Mouse (Mus musculus) forelimb bud, embryonic 11.5 days (tissue): ENCODE measurements at regions not wholly inside any gene's neighbourhood (a gene's known extent, or its start where the extent isn't known, plus 50 kb on each side); places are given as distances from the start of the nearest gene placed in this dataset.

Experiments
- DNase-seq: peaks from one replicate; pipeline ENCODE4 v3.0.0-alpha.2; 2012; ENCODE audit warnings: low read depth, low spot score

DNA sequence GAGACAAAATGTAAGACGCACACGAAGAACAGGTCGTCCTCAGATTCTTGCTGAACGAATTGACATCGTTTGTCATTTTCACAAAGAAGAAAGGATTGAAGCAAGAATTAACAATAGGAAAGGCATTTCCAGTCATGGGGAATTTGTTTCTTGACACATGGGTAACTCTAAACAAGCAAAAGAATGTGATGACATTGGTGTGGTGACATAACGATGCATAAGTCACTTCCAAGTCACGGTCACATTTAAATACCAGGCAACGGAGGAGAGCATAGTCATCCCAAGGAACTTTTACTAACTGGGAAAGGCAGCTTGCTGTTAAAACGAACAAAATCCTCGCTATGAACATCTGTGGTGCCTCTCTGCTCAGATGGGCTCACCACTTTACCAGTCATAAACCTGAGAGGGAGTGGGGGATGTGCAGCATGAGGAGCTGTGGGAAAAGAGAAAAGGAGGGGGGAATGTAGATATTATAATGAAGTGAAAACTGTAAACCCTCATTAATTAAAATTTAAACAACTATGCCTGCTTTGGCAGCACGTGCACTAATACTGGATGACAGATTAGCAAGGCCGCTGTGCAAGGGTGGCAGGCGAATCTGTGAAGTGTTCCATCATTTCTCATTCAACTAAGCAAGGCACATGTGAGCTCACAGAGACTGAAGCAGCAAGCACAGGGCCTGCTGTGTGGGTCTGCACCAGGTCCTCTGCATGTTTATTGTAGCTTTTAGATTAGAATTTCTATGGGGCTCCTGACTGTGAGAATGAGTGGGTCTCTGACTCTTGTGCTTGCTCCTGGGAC is 167.2 kb upstream of the Dkk2 start:
- no peak for DNase-seq

- no peak for DNase-seq
Observed at GRCm38 (mm10) chr3:131919476-131919875, 165.6 kb upstream of the Dkk2 start.

DNA sequence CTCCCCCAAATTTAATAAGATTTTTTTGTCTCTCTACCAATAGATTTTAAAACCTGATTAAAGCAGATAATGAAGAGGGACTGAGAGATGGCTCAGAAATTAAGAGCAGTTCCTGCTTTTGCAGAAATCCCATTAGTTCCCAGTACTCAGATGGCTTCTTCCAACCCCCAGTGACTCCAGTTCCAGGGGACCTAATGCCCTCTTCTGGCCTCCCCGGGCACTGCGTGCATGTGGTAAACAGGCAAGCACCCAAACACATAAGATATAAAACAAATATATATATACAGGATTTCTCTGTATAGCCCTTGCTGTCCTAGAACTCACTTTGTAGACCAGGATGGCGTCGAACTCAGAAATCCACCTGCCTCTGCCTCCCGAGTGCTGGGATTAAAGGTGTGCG is 163.9 kb upstream of the Dkk2 start:
- peak; percentile 34 for DNase-seq

DNA sequence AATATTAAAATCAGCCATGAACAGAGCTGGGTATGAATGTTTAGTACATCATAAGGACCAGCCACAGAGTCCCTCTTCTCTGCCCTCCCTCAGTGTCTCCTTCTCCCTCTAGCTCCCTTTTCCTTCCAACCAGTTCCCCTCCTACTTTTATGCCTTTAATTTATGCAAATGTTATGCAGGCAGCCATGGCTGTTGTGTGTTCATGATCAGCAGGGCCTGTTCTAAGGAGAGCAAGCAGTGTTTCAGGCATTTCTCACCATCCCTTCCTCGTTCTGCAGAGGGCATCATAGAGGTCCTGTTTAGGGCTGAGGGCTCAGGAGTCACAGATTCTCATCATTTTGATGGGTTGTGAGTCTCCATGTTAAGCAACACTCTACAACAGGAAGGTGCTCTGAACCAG is 162.4 kb upstream of the Dkk2 start:
- no peak for DNase-seq

GRCm38 (mm10) chr3:131940896-131941295 is 144.2 kb upstream of the Dkk2 start:
- peak; percentile 76 for DNase-seq

DNA sequence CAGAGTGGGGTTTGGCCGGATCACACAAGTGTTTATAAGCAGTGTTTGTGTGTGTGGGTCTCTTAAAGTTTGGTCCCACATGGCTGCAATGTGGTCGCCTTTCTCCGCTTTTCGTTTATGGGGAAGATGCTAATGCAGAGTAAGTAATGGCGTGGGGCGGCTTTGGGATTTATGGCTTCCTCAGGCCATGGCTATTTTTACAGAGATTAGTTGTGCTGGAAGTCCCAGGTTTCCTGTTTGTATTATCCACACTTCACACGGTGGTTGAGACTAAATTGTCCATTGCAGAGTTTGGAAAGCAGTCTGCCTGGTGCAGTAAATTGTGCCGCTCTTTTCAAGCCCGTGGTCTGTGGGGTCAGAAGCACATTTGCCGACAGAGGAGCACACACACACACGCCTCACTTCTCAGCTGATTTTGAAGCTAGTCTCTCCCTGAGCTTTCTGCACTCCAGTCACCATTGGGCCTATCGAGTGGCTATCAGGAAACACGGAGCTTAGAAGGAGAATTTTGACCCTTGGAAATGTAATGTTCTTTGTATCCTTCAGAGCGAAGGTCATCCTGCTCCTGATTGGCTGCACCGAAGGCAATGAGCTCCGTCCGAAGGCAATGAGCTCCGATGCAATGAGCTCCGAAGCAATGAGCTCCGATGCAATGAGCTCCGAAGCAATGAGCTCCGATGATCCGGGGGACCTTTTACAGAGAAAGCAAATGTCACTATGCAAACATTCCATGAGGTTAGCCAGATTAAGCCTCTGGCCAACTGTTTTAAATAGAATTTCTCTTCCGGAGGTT is 142.9 kb upstream of the Dkk2 start:
- DNase-seq = no peak

- DNase-seq = no peak
Observed at GRCm38 (mm10) chr3:131943436-131943835, 141.7 kb upstream of the Dkk2 start.

DNA sequence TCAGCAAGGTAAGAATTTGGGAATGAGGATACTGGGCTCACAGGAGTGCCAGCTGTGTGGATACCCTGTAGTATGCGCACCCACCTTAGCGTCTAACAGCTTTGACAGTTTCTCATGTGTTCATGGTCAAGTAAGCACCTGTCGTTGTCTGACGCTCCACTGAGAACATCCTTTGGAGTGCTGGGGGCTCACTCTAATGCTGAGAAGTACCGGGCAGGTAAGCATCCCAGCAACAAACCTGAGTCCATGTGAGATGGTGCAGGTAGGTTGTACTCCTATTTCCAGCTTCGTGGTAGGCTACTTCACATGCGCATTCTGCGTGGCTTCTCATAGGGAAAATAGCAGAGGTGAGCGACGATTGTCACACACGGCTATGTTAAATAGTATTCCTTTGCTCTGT is 129.3 kb upstream of the Dkk2 start:
- no peak for DNase-seq

GRCm38 (mm10) chr3:131960636-131961035 is 124.5 kb upstream of the Dkk2 start:
- DNase-seq = no peak

DNA sequence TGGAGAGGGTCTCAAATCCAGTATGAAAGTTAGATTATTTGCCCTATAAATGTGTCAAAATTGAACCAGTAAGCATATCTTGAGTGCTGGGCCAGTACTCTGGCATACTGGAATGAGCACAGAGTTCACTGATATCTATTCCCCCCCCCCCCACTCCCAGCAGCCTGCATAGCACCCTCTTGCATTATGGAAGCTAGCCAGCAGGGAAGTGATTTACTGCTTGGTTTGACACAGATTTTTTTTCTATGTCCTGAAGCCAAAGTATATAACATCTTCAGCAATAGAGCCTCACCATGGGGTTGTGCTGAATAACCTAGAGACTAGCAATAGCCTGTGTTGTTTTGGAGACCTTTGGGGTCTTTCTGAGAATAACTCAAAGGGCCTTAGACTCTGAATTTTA is 123.5 kb upstream of the Dkk2 start:
- DNase-seq = no peak

DNA sequence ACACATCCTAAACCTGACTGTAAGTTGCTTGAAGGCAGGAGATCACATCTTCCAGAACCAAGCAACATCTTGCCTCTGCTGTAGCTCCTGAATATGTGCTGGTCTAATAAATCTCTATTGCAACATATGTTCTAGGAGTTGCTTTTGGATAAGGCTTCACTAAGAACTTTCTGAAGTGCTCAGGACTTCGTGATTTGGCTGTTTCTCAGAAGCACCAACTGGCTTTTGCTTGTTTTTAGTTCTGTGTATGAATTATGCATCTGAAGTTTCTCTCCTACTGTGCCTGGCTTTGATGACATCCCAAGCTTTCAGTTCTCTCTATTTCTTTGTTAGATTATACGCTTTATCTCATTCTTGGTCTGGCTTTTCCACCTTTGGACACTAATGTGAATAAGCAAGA is 122.2 kb upstream of the Dkk2 start:
- DNase-seq = no peak

- DNase-seq = no peak
Observed at GRCm38 (mm10) chr3:131964952-131965351, 120.1 kb upstream of the Dkk2 start.

DNA sequence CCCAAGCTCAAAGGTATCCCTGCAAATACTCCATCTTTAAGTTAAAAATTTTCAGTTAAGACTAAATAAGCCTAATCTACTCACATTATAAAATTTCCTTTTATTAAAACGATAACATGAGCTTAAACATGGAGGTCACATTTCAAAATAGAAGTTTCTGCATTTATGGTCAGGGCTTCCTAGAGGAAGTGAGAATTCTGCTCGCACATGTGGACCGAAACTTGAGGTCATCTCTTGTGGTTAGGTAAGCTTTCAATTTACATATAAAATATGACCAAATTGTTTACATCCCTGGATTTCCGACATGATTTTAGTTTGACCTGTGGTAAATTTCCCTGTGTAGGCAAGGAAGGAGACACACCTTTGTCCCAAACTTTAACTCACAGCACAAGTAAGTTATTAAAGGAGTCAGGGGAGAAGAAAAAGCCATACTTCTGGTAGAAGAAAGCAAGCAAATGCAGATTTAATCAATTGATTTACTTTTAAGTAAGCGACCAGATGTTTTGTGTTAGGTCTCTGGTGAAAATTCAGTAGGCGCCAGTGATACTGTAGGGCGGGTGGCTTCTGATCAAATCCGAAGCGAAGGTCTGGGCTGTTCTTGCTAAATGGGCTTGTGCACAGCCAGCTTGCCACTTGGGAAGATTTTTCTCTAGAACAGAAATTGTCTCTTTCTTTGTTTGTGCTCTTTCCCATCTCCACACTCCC is 119.5 kb upstream of the Dkk2 start:
- peak; percentile 49 for DNase-seq

- peak; percentile 69 for DNase-seq
Observed at GRCm38 (mm10) chr3:131967288-131967687, 117.8 kb upstream of the Dkk2 start.

- no peak for DNase-seq
Observed at GRCm38 (mm10) chr3:131970827-131971226, 114.3 kb upstream of the Dkk2 start.

GRCm38 (mm10) chr3:131975940-131976628 is 109.0 kb upstream of the Dkk2 start:
- peak; percentile 72 for DNase-seq

DNA sequence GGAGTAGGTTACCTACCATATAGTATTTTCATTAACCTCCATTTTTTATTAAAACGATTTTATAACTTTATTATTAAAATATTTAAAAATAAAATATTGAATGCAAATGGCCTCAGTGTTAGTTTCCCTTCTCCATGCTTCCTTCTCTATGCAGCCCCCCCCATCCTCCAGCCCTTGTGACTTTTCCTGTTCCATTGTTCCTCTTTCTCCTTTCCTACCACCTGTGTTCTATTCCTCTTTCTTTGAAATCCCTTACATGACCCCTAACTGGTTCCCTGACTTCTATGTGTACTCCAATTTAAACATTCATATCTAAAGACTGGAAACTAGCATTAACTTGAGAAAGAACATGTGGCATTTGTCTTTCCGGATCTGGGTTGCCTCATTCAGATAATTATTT is 101.8 kb upstream of the Dkk2 start:
- DNase-seq = no peak

DNA sequence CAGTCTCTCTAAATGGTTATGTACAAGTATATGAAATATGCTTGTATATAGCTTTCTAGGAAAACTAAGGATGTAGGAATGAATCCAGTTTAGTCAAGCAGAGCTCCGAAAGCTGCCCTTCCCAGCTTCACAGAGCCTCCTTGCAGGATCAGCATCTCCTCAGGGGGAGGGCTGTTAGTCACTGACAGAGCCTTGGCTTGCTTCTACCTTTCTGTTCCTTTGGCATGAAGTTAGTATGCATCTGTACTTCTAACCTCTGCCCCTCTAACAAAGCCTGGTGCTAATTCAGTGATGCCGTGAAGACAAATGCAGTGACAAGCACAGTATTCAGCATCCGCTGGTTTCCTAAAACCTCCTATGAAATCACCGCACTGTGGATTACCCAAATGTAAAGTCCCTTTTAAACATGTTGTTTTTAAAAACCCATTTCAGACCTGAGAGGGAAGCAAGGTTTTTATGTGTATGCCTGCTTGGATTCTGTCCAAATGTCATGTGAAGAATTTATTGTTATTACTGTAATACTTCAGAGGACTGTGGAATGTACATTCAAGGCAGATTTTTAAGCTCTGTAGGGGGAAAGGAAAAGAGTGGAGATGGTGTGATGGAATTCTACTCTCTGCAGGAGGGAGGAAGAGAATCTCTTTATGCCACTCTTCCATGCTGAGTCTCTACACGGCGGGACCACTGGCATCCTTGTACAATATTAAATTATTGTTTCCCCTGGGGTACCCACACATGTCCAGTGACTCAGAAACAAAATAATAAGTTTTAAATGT is 86.1 kb upstream of the Dkk2 start:
- DNase-seq = no peak

- no peak for DNase-seq
Observed at GRCm38 (mm10) chr3:132006191-132006590, 78.9 kb upstream of the Dkk2 start.

- no peak for DNase-seq
Observed at GRCm38 (mm10) chr3:132006912-132007311, 78.2 kb upstream of the Dkk2 start.

GRCm38 (mm10) chr3:132007356-132007755 is 77.7 kb upstream of the Dkk2 start:
- no peak for DNase-seq
